Mouse (Mus musculus) Muller cell, postnatal 12 days (primary cell): Measurements from ENCODE around the gene Arhgap24.

ENCODE experiments used
- DNase-seq: peaks from one replicate; pipeline ENCODE4 v3.0.0-alpha.2; 2015; ENCODE audit errors: inconsistent ontology term

The Arhgap24 gene

DNA sequence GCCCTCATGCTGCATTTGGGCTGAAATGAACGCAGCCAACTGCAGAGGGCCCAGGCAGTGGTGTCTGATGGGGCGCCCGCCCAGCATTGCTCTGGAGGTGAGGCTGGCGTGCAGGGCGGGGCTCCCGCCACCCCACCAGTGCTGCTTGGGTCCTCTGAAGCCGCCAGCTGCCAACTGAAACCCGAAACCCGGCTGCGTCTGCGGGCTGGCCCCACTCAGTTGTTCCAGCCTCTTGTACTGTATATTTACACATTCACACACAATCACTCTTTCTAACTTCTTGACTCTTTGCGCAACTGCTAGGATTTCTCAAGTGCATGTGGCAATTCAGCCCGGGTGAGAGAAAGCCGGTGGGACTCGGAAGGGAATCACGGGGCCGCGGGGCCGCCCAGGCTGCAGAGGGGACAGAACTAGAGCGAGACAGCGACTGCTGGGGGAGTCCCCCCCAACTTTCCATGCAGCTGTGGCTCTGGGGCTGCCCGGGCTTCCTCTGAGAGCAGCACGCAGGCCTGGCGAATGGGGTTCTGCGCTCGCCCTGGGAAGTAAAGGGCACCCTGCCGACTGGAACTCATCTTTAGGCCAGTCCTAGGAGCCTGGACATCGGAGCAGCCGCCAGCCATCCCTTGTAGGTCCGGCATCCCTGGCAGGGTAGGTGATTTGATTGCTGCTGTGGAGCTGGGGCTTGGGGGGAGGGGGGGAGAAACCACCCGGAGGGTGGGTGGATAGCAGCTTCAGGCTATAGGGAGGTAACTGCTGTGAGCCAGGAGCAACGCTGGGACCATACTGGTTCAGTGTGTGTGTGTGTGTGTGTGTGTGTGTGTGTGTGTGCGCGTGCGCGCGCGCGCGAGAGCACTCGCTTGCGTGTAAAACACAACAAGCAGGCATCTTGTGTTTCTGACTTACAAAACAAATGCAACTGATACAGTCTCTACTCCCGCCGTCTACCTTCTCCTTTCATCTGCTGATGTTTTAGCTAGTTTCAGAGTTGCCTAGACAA, at the start of gene Arhgap24:
TSS of gene Arhgap24 (plus strand) at position 177 of the 997 bp plus-strand sequence.
- DNase-seq = peak; percentile 75

- no peak for DNase-seq
Measured at GRCm38 (mm10) chr5:102434182-102434581, 47.0 kb upstream of the Arhgap24 start.

GRCm38 (mm10) chr5:102436581-102436980, 44.6 kb upstream of the Arhgap24 start:
- no peak for DNase-seq

GRCm38 (mm10) chr5:102439119-102439877, 41.9 kb upstream of the Arhgap24 start:
- DNase-seq = no peak

DNA sequence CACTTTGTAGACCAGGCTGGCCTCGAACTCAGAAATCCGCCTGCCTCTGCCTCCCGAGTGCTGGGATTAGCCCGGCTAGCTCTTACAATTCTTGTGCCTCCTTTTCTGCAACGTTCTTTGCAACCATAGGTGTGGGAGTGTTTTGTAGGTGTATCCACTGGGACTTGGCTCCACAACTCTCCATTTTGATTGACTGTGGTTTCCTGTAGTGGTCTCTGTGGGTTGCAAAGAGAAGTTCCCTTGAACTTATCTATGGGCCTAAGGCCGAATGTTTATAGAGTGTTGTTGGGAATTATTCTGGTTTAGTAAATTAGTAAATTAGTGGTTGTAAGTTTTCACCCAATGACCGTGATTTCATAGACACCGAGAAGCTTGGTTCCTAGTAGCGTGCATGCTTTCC, 33.8 kb upstream of the Arhgap24 start:
- no peak for DNase-seq

DNA sequence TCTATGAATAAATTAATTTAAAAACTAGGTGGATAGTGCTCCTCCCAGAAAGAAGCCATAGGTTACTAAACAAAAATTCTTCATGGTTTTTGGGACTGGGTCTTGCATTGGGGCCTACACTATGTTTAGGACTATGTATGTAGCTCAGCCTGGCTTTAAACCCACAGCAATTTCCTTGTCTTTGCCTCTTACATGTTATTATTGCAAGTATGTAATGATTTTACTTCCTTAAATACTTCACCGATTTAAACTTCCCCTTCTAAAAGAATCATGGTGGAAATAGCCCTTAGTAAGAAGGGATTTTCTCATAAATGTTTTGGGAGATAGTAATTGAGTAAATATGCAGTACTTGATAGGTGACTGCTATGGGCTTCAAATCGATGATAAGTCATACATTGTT, 30.3 kb upstream of the Arhgap24 start:
- no peak for DNase-seq

- DNase-seq = no peak
Measured at GRCm38 (mm10) chr5:102452079-102452797, 29.0 kb upstream of the Arhgap24 start.

GRCm38 (mm10) chr5:102453324-102453723, 27.9 kb upstream of the Arhgap24 start:
- DNase-seq = no peak

DNA sequence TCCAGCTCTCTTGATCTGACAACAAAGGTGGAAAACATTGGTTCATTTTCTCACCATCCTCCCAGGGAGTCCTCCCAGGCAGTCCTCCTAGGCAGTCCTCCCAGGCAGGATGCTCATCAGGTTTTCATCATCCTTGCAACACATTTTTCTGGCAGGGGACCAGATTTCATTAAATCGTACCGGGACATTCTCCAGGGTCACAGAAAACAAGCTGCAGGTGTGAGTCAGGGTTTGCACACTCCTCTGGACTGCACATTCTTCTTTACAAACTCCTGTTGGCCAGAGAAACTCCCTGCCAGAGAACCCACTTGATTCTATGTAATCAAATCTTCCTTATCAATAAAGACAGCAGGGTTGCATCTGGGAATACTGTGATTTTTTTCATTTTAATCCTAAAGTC, 25.9 kb upstream of the Arhgap24 start:
- no peak for DNase-seq

GRCm38 (mm10) chr5:102460452-102461197, 20.6 kb upstream of the Arhgap24 start:
- DNase-seq = no peak

DNA sequence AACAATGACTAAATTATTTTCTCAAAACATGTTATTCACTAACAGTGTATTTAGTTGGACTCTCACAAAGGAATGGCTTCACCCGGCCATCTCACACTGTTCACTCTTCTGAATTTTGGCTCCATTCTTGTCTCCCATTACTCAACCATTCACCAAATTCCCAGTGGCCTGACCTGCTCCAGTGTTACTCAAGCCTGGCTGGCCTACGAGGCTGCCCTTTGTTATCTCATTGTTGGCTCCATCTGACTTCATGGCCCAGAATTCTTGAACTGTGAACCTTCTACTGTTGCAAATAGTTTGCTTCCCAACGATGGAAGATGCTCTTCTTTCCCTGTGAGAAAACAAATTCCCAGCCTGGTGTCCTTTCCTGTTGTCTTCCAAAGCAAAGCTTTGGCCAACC, 18.2 kb upstream of the Arhgap24 start:
- DNase-seq = peak; percentile 42

GRCm38 (mm10) chr5:102465372-102465771, 15.8 kb upstream of the Arhgap24 start:
- DNase-seq = no peak

GRCm38 (mm10) chr5:102468292-102468691, 12.9 kb upstream of the Arhgap24 start:
- peak; percentile 61 for DNase-seq

DNA sequence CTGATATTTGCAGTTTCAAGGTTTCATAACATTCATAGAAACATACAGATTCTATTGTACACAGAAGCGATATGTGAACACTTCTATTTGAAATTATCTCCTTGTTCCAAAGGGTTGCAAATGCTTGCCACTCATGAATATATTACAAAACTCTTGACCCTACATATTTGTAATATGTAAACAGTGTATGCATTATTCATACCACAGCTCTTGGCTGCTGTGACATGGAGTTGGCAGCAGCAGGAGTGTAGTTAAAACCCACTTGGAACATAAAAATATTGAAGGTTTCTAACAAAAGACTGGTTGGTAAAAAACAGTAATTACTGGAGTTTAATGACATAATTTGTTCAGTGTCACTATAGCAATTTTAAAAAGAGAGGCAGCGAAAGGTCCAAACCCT, 10.9 kb upstream of the Arhgap24 start:
- DNase-seq = no peak

GRCm38 (mm10) chr5:102478076-102478475, 3.1 kb upstream of the Arhgap24 start:
- no peak for DNase-seq

- DNase-seq = no peak
Measured at GRCm38 (mm10) chr5:102483285-102483975, 2.2 kb downstream of the Arhgap24 start.

DNA sequence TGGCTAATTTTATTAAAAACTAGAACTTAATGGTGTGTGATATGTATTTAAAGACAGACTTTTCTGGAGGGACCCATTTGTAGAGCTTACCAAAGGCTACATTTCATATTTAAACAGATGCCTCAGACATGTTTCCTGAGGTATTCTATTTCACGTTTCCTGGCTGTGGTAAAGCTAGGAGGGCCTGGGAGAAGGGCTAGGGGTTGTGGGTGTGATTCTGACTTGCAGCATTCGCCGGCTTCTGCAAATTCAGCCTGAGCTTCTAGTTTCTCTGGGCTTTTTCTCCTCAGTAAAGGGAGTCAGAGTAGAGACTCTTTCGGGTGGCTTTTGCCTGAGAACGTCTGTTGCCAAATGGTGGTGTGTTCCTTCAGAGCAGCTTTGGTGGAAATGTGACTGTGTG, 10.4 kb downstream of the Arhgap24 start:
- no peak for DNase-seq

- no peak for DNase-seq
Measured at GRCm38 (mm10) chr5:102492152-102492551, 11.0 kb downstream of the Arhgap24 start.

GRCm38 (mm10) chr5:102494827-102495226, 13.6 kb downstream of the Arhgap24 start:
- no peak for DNase-seq

GRCm38 (mm10) chr5:102497205-102497604, 16.0 kb downstream of the Arhgap24 start:
- no peak for DNase-seq

GRCm38 (mm10) chr5:102498747-102499146, 17.6 kb downstream of the Arhgap24 start:
- no peak for DNase-seq
